Mouse (Mus musculus) retina, embryonic 14.5 days (tissue): Measurements from ENCODE around the gene Trappc12.
A peak's percentile ranks its signal among the peaks of the same experiment; 100 is the strongest.
"Not testable (repeated sequence)": the region's sequence is repeated elsewhere in the genome, so short reads cannot be mapped to it uniquely, and the experiment has no call there.

Experiments used
- DNase-seq: peaks from one replicate; pipeline ENCODE4 v3.0.0-alpha.2; 2015; ENCODE audit warnings: low spot score

The Trappc12 gene

GRCm38 (mm10) chr12:28733520-28734245 is 16.6 kb downstream of the Trappc12 start:
- DNase-seq, result not testable (repeated sequence)

GRCm38 (mm10) chr12:28732631-28733030 is 17.6 kb downstream of the Trappc12 start:
- DNase-seq, result no peak

- no peak for DNase-seq
Observed at GRCm38 (mm10) chr12:28727061-28727460, 23.2 kb downstream of the Trappc12 start.

DNA sequence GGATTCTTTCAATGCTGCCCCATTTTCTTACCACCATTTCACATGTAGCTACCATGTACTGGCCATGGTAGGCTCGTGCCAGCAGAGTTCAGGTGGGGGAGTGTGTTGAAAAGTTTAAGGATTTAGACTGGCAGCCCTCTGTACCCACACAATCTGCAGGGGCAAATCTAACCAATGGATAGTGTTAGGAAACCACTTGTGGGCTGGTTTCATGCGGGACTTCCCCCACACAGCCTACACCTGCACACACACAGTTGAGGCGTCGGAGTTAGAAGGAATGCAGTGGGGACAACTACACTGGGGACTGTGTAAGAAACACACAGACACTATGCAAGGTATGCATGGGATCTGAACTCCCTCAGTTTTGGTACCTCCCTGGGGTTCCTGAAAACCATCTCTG is 24.1 kb downstream of the Trappc12 start:
- DNase-seq, result no peak

DNA sequence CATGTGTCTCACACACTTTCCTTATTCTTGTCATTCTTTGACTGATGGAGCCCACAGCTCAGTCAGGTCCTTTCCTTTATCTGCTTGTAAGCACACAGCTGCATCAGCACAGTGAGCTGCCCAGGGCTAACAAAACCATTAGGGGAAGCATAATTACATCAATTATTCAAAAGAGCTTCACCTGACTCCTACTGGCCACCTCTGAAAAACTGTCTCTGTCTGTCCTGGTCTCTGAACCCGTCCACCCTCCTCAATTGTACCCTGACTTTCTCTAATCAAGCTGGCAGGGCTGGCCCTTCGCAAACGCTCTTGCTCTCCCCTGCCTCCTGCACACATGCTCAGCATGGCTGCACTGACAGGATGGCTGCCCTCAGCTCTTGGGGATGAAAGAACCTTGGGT is 25.9 kb downstream of the Trappc12 start:
- peak; percentile 61 for DNase-seq

DNA sequence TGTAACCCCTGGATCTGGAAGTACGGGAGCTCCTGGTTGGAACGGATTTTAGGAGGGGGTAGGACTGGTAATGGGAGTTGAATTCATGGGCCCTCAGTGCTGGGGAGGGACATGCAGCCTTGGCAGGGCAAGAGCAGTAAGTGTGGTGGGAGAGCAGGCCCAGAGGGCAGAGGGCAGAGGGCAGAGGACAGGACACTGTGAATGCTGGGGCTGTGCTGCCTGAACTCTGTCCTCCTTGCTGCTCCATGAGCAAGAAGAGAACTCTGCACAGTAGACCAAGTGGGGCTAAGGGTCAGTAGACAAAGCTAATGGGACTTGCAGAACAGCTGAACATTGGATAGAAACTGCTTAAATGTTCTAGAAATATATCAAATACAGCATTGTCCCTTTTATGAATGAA is 32.2 kb downstream of the Trappc12 start:
- no peak for DNase-seq

GRCm38 (mm10) chr12:28717066-28717465 is 33.2 kb downstream of the Trappc12 start:
- DNase-seq, result no peak

DNA sequence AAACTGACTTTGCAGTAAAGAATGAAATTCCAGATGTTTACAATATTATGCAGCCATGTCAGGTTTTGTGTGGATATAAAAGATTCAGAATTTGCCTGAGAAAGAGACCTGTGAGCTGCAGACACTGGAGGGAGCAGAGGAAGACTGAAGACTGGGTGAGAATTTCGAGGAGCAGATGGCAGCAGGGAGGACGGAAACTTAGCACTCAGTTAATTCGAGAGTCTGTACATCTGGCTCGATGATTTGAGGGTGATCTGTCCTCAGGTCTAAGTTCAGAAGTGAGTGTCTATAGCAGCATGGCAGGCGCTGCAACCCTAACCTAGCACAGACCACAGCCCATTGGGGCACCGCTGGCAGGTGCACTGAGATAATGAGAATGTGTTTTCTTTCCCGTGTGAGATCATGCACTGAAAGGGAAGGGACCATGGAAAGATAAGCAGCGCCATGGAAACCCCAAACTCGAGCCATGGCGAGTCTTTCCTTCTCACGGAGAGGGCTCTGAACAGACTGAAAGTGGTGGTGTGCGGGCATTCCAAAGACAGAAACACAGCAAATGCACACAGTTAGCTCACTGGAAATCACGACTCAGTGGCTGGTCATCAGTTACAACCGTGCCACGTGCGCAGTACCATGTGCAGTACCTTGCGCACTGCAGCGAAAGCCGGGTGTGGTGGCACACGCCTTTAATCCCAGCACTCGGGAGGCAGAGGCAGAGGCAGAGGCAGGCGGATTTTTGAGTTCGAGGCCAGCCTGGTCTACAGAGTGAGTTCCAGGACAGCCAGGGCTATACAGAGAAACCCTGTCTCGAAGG is 35.2 kb downstream of the Trappc12 start:
- DNase-seq, result no peak

GRCm38 (mm10) chr12:28710566-28711185 is 39.6 kb downstream of the Trappc12 start:
- DNase-seq, result peak; percentile 78

DNA sequence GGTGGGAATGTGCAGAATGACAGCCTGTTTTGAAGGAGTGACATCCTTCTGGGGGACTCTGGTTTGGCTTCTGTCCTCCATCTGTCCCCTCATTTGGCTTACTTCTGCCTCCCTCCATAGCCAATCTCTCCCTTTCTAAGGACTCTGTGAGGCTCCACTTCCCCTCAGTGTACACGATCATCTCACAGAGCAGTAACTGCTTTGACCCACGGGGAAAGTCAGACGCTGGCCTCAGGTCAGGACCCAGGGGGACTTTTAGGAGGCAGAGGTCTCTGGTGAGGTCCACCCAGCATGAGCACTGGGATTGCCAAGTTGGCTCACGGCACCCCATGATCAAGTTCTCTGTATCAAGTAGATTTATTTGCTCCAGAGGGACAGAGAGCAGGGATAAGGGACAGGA is 42.1 kb downstream of the Trappc12 start:
- DNase-seq, result no peak

GRCm38 (mm10) chr12:28705204-28705603 is 45.1 kb downstream of the Trappc12 start:
- no peak for DNase-seq

GRCm38 (mm10) chr12:28704381-28704780 is 45.9 kb downstream of the Trappc12 start:
- peak; percentile 25 for DNase-seq

DNA sequence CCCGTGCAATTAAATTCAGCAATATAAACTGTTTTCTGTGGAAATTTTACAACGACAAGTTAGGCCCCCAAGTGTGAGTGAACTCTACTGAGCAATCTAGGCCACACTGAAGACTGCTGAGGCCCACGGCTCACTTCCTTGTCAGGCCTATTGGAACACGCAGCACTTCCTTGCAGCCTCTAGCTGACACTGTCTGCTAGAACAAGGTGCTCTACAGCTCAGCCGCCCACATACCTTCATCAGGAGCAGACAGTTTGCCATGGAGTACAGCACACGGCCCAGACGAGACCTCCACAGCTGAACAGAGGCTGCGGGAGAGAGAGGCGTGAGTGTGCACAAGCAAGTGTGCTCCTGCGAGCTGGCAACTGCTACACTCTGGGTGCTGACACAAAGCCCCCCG is 49.0 kb downstream of the Trappc12 start:
- DNase-seq, result no peak

DNA sequence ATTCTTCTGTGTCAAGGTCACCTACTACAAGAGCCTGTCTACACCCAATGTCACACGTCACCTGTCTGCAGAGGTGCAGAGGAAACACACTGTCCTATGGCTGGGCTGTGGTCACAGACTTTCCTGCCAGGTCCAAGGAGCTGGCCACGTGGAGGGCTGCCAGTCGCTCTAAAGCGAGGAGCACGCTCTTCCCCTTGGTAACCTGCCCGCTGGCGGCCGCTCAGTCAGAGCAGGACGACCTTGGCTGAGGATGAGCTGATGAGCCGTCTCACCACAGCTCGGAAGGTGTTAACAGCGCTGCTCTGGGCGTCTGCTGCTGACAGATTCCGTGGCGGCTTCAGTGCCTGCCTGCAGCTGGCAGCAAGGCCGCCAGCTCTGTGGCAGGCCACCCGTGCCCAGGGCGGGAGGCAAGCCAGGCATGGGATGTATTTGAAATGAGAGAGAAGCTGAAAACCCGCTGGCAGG is 49.7 kb downstream of the Trappc12 start:
- no peak for DNase-seq

GRCm38 (mm10) chr12:28700101-28700511 is 50.2 kb downstream of the Trappc12 start:
- DNase-seq, result no peak

DNA sequence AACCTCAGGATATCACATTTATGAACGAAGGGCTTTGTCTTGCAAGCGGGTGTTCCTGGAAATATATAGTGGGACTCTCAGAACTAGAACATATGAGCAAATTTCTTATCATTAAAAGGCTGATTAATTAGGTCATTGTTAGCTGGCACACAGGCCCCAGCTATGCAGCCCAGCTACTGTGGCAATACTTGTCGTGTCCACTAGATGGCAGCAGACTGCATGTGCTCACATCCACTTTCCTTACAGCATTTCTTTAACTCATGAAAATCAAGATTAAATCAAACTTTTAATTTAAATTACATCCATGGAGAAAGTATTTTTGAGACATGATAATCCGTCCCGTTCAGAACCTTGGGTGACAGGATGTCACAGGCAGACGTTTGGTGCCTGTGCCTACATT is 50.6 kb downstream of the Trappc12 start:
- peak; percentile 87 for DNase-seq

GRCm38 (mm10) chr12:28699086-28699485 is 51.2 kb downstream of the Trappc12 start:
- DNase-seq, result no peak

- no peak for DNase-seq
Observed at GRCm38 (mm10) chr12:28697821-28698595, 52.3 kb downstream of the Trappc12 start.

GRCm38 (mm10) chr12:28694776-28695175 is 55.5 kb downstream of the Trappc12 start:
- DNase-seq, result no peak

DNA sequence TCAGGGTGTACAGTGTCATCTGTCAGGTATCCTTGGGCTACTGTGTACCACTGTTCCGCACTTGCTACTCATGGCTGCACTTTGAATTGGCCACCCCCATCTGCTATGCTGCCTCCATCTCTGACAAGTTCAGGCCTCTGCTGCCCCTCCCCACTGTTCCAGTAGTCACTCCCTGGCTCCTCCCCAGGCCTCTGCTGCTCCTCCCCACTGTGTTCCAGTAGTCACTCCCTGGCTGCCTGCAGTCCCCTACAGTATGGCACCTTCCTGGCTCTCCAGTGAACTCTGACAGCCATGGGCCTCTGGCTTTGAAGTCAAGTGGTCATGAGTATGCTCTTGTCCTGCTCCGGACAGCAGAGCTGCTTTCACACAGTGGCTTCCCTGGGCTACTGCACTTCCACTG is 56.0 kb downstream of the Trappc12 start:
- DNase-seq, result no peak

DNA sequence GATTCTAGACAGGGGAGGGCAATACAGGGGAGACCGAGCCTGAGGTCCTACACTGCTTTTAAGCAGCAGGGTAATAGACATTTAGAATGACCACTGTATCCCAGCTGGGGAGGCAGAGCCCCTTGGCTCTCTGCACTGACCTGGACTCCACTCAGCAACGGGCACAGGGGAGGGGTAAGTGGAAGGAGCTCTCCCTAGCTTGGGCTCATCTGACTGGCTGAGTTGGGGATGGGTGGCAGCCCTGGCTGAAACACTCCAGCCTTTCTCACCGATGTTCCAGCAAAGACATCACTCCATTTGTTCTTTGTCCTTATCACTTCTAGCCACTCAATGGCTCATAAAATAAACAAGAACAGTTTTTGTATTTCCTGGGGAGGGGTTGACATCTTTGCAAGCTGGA is 56.5 kb downstream of the Trappc12 start:
- no peak for DNase-seq

GRCm38 (mm10) chr12:28690730-28691129 is 59.5 kb downstream of the Trappc12 start:
- DNase-seq, result no peak
